Mouse (Mus musculus): ENCODE measurements around the gene Gm40193. TPM values are rescaled to one million over a fixed set of nuclear protein-coding genes. Genes with fewer than 3 reads are reported as not detected.
"Not testable (repeated sequence)": the region's sequence is repeated elsewhere in the genome, so short reads cannot be mapped to it uniquely, and the experiment has no call there.

Gene Gm40193
- polyA plus RNA-seq, 1 experiment from 2014 or later = not detected

- TF ChIP-seq CTCF (IDR thresholded peaks at IDR 0.05) = no peak
- no peak for DNase-seq (ENCODE audit: low read depth, low spot score)
- H3K27me3 ChIP-seq = no peaks in the 10 kb centered on the region
- ATAC-seq = no peak
- ChIA-PET CTCF (interaction anchor here (1.6 kb wide), 1 partner anchor 20 kb away, joined by 4 read pairs; no protein-coding TSS in a partner anchor), POLR2A (no interaction called here)
- in situ Hi-C loops (cut with MboI; ENCODE audit: low pct_unique_long_range_greater_than_20kb) = loop anchor here (5.0 kb wide), 1 partner anchor 56 kb away; no protein-coding TSS in a partner anchor
Observed at GRCm38 (mm10) chr11:70541415-70541814, 8.7 kb upstream of the Gm40193 start.

- TF ChIP-seq CTCF (IDR thresholded peaks at IDR 0.05) = no peak
- no peak for DNase-seq (ENCODE audit: low read depth, low spot score)
- no peak for ATAC-seq
- in situ Hi-C loops (cut with MboI; ENCODE audit: low pct_unique_long_range_greater_than_20kb) = loop anchor here (5.0 kb wide), 1 partner anchor 56 kb away; no protein-coding TSS in a partner anchor
- POLR2A ChIA-PET = no interaction called here
- CTCF ChIA-PET = interaction anchor here (1.6 kb wide), 1 partner anchor 21 kb away, joined by 4 read pairs; no protein-coding TSS in a partner anchor
- no peaks in the 10 kb centered on the region for H3K27me3 ChIP-seq
Observed at GRCm38 (mm10) chr11:70540928-70541327, 8.2 kb upstream of the Gm40193 start.

DNA sequence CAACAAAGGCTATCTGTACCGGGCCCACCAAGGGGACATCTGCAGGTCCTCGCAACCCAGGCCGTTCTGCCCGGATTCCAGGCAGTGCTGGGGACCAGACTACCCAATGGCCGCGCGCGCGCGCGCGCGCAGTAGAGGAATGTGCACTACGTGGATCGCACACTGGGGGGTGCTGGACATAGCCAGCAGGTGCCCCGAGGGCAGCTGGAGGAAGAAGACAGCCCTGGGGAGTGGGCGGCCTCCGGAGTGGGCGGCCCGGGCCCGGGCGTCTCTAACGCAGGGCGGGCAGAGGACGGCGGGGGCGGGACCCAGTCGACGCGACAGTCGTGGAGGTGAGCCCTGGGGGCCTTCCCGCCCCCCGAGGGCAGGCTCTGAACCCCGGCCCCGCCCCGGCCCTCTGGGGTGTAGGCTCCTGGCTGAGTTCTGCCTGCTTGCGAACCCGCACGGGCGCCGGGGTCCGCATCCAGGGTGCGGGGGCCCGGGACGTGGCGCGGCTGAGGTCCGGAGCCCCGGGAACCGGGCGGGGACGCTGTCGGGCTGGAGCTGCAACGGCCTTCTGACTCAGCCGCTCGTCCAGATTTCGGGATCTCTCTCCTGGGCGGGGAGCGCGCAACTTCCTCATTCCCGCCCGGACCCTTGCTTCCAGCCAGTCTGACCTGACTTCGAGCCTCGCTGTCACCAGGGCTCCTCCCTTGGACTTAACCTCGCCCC lies 7.3 kb upstream of the Gm40193 start, which contains the start of gene Pld2:
Gene Pld2 (plus strand): TSS at position 188 of the 711 bp plus-strand sequence.
- H3K27me3 ChIP-seq = no peaks in the 10 kb centered on the region
- POLR2A ChIA-PET = no interaction called here
- TF ChIP-seq CTCF (IDR thresholded peaks at IDR 0.05) = peak; percentile 92
- DNase-seq (ENCODE audit: low read depth, low spot score) = no peak
- in situ Hi-C loops (cut with MboI; ENCODE audit: low pct_unique_long_range_greater_than_20kb) = loop anchor here (5.0 kb wide), 1 partner anchor 57 kb away; no protein-coding TSS in a partner anchor
- CTCF ChIA-PET = interaction anchor here (0.9 to 1.6 kb wide), 2 partner anchors 22 to 26 kb away, joined by 3 to 4 read pairs; no protein-coding TSS in a partner anchor
- ATAC-seq = peak; percentile 69

GRCm38 (mm10) chr11:70539423-70539822 lies 6.7 kb upstream of the Gm40193 start:
- ChIA-PET CTCF (no interaction called here), POLR2A (interaction anchor here (1.4 kb wide), 1 partner anchor 11 kb away, joined by 4 read pairs; no protein-coding TSS in a partner anchor)
- no peak for ATAC-seq
- DNase-seq (ENCODE audit: low read depth, low spot score) = no peak
- in situ Hi-C loops (cut with MboI; ENCODE audit: low pct_unique_long_range_greater_than_20kb) = no loop called here
- TF ChIP-seq CTCF (IDR thresholded peaks at IDR 0.05) = no peak
- no peaks in the 10 kb centered on the region for H3K27me3 ChIP-seq

GRCm38 (mm10) chr11:70531065-70531464 lies 1.7 kb downstream of the Gm40193 start:
- in situ Hi-C loops (cut with MboI; ENCODE audit: low pct_unique_long_range_greater_than_20kb); POLR2A ChIA-PET; CTCF ChIA-PET; ATAC-seq; H3K27me3 ChIP-seq; DNase-seq (ENCODE audit: low read depth, low spot score): not testable (repeated sequence)

GRCm38 (mm10) chr11:70528610-70529009 lies 4.1 kb downstream of the Gm40193 start:
- in situ Hi-C loops (cut with MboI; ENCODE audit: low pct_unique_long_range_greater_than_20kb) = no loop called here
- no peak for ATAC-seq
- no peak for TF ChIP-seq CTCF (IDR thresholded peaks at IDR 0.05)
- no peaks in the 10 kb centered on the region for H3K27me3 ChIP-seq
- no peak for DNase-seq (ENCODE audit: low read depth, low spot score)
- ChIA-PET CTCF (no interaction called here), POLR2A (interaction anchor here (0.5 to 1.3 kb wide), 3 partner anchors 10 to 1602 kb away, joined by 3 to 4 read pairs (median 3); no protein-coding TSS in a partner anchor)

DNA sequence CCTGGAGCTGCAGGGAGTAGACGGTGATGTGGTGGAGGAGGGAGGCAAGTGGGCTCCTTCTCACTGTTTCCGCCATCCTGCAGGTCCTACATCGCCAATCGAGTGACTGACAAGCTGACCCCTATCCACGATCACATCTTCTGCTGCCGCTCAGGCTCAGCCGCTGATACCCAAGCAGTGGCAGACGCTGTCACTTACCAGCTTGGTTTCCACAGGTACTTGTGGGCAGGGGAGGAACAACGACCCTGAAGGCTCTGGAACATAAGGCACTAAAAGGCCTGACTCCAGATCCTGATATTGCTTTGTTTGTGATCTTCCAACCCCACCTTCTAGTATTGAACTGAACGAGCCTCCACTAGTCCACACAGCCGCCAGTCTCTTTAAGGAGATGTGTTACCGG lies 6.5 kb downstream of the Gm40193 start:
- ChIA-PET CTCF (interaction anchor here (2.2 kb wide), 1 partner anchor 72 kb away, joined by 6 read pairs; no protein-coding TSS in a partner anchor), POLR2A (no interaction called here)
- no peaks in the 10 kb centered on the region for H3K27me3 ChIP-seq
- TF ChIP-seq CTCF (IDR thresholded peaks at IDR 0.05) = no peak
- in situ Hi-C loops (cut with MboI; ENCODE audit: low pct_unique_long_range_greater_than_20kb) = no loop called here
- no peak for ATAC-seq
- DNase-seq (ENCODE audit: low read depth, low spot score) = no peak

- in situ Hi-C loops (cut with MboI; ENCODE audit: low pct_unique_long_range_greater_than_20kb) = no loop called here
- POLR2A ChIA-PET = no interaction called here
- no peak for TF ChIP-seq CTCF (IDR thresholded peaks at IDR 0.05)
Observed at GRCm38 (mm10) chr11:70525726-70526125, 7.0 kb downstream of the Gm40193 start.

GRCm38 (mm10) chr11:70525184-70525678 lies 7.5 kb downstream of the Gm40193 start, which contains the start of gene Psmb6:
Psmb6 (plus strand) TSS chr11:70525367.
- no peaks in the 10 kb centered on the region for H3K27me3 ChIP-seq
- DNase-seq (ENCODE audit: low read depth, low spot score) (peak; percentile 89), ATAC-seq (peak; percentile 65)
- in situ Hi-C loops (cut with MboI; ENCODE audit: low pct_unique_long_range_greater_than_20kb) = no loop called here
- CTCF ChIA-PET = interaction anchor here (0.9 to 2.2 kb wide), 2 partner anchors 73 to 232 kb away, joined by 3 to 6 read pairs; no protein-coding TSS in a partner anchor
- POLR2A ChIA-PET = interaction anchor here (0.6 to 0.8 kb wide), 4 partner anchors 61 to 598 kb away, joined by 3 to 9 read pairs (median 3); no protein-coding TSS in a partner anchor
- no peak for TF ChIP-seq CTCF (IDR thresholded peaks at IDR 0.05)

More at GRCm38 (mm10) chr11:70525726-70526125, 7.0 kb downstream of the Gm40193 start:
- DNase-seq (ENCODE audit: low read depth, low spot score) (no peak), ATAC-seq (no peak)
- CTCF ChIA-PET = interaction anchor here (2.2 kb wide), 1 partner anchor 72 kb away, joined by 6 read pairs; no protein-coding TSS in a partner anchor
- no peaks in the 10 kb centered on the region for H3K27me3 ChIP-seq

DNA sequence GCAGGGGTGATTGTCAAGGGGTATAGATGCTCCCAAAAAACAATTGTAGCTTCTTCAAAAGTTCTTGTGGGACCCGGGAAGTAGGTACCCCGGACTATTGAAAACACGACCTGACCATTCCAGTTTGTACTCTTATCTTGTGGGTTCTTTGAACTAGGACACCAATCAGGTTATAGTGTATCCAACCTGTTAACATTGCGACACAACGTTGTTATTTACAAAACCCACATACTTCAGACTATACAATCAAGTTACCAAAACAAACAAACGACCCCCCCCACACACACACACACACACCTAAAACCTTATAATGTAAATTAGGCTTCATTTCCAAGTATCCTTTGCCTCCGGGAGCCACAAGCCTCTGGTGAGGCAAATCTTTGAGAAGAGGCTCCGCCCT lies 8.0 kb downstream of the Gm40193 start:
- no peak for TF ChIP-seq CTCF (IDR thresholded peaks at IDR 0.05)
- POLR2A ChIA-PET = interaction anchor here (0.6 to 0.8 kb wide), 4 partner anchors 61 to 598 kb away, joined by 3 to 9 read pairs (median 3); no protein-coding TSS in a partner anchor
- in situ Hi-C loops (cut with MboI; ENCODE audit: low pct_unique_long_range_greater_than_20kb) = no loop called here

DNA sequence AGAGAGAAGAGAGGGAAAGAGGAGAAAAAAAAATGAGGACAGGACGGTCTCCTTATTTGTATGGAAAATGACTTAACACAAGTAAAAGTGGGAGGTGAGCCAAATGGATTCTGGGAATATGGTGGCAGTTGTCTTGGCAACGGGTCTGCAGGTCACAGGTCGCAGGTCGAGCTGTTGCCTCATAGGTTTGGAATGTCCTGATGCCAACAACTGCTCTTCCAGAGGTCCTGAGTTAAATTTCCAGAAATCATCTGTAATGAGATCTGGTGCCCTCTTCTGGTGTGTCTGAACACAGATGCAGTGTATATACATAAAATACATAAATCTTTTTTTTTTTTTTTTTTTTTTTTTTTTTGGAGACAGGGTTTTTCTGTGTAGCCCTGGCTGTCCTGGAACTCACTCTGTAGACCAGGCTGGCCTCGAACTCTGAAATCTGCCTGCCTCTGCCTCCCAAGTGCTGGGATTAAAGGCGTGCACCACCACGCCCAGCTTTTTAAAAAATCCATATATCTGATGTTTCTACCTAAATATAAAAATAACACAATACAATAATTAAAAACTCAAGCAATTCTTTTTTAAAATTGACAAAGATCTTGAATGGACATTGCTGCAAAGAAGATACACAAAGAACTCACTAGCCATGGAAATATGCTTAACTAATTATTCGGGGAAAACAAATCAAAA lies 9.3 kb downstream of the Gm40193 start:
- CTCF ChIA-PET = interaction anchor here (0.6 kb wide), 1 partner anchor 223 kb away, joined by 3 read pairs; no protein-coding TSS in a partner anchor
- POLR2A ChIA-PET; in situ Hi-C loops (cut with MboI; ENCODE audit: low pct_unique_long_range_greater_than_20kb); DNase-seq (ENCODE audit: low read depth, low spot score); H3K27me3 ChIP-seq; ATAC-seq: not testable (repeated sequence)

More for the DNA sequence above, 8.0 kb downstream of the Gm40193 start:
- CTCF ChIA-PET = interaction anchor here (0.9 to 2.2 kb wide), 2 partner anchors 73 to 233 kb away, joined by 3 to 6 read pairs; no protein-coding TSS in a partner anchor
- no peak for DNase-seq (ENCODE audit: low read depth, low spot score)
- no peak for ATAC-seq
- no peaks in the 10 kb centered on the region for H3K27me3 ChIP-seq
